Mouse (Mus musculus) stomach, postnatal 0 days (tissue): Measurements from ENCODE around the gene Prss50.

Experiments used
- CTCF ChIP-seq: IDR thresholded peaks from 2 replicates; pipeline ENCODE4 v1.5.1; 2016; ENCODE audit warnings: antibody characterized with exemption, low read depth, mild to moderate bottlenecking, moderate library complexity
- EP300 ChIP-seq: optimal IDR thresholded peaks from 2 replicates; pipeline ENCODE3; 2016; ENCODE audit warnings: antibody characterized with exemption

DNA sequence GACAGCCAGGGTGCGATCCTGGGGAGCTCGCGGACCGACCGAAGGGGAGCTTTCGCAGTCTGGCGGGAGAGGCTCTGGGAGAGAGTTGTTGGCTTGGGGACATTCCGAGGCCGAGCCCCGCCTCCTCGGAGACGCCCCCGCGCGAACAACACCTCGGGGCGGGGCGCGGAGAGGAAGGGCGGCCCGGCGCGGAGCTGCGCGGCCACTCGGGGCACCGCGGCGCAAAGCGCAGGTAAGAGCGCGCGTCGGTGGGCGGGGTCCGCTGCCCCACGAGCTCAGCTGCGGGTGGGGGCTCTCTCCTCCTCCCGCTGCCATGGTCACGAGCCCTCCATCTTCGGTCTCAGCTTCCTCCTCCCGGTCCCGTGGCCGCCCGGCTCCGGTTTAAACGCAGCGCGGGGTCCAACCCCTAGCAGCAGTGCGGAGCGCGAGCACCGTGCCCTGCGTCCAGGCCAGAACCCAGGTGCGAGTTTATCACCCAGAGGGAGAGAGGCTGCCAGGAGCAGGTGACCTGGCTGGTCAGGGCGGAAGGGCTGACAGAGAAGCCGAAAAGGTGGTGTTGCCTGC, 22.3 kb downstream of the Prss50 start, which contains the start of gene Tmie:
- TF ChIP-seq CTCF (no peak), EP300 (no peak)
